Mouse (Mus musculus): ENCODE measurements around the gene Syp. TPM values are rescaled to one million over a fixed set of nuclear protein-coding genes. Genes with fewer than 3 reads are reported as not detected.

Syp gene
- polyA plus RNA-seq, 1 experiment, result 13.6 TPM

GRCm38 (mm10) chrX:7662936-7663335 lies 24.7 kb downstream of the Syp start:
- DNase-seq (ENCODE audit: low read depth), result no peak

GRCm38 (mm10) chrX:7664791-7665190 lies 26.5 kb downstream of the Syp start:
- no peak for DNase-seq (ENCODE audit: low read depth)

- DNase-seq (ENCODE audit: low read depth), result no peak
Observed at GRCm38 (mm10) chrX:7665739-7666502, 27.6 kb downstream of the Syp start.

- DNase-seq (ENCODE audit: low read depth), result no peak
Observed at GRCm38 (mm10) chrX:7670390-7670881, 32.2 kb downstream of the Syp start.

GRCm38 (mm10) chrX:7670921-7671623 lies 32.8 kb downstream of the Syp start, which contains the start of gene Plp2:
Gene Plp2, minus strand, starts transcription at chrX:7671390.
- no peak for DNase-seq (ENCODE audit: low read depth)

- no peak for DNase-seq (ENCODE audit: low read depth)
Observed at GRCm38 (mm10) chrX:7672739-7673138, 34.5 kb downstream of the Syp start.

- DNase-seq (ENCODE audit: low read depth), result no peak
Observed at GRCm38 (mm10) chrX:7673578-7674281, 35.5 kb downstream of the Syp start.

- no peak for DNase-seq (ENCODE audit: low read depth)
Observed at GRCm38 (mm10) chrX:7674284-7675000, 36.2 kb downstream of the Syp start.

- no peak for DNase-seq (ENCODE audit: low read depth)
Observed at GRCm38 (mm10) chrX:7675001-7675380, 36.7 kb downstream of the Syp start.

- DNase-seq (ENCODE audit: low read depth), result no peak
Observed at GRCm38 (mm10) chrX:7678986-7679385, 40.7 kb downstream of the Syp start.

- DNase-seq (ENCODE audit: low read depth), result no peak
Observed at GRCm38 (mm10) chrX:7679405-7680056, 41.3 kb downstream of the Syp start.

- no peak for DNase-seq (ENCODE audit: low read depth)
Observed at GRCm38 (mm10) chrX:7680057-7680412, 41.8 kb downstream of the Syp start.

GRCm38 (mm10) chrX:7680864-7681263 lies 42.6 kb downstream of the Syp start, which contains the start of gene Magix:
Gene Magix, minus strand, starts transcription at chrX:7681251.
- DNase-seq (ENCODE audit: low read depth), result no peak

GRCm38 (mm10) chrX:7688321-7688720 lies 50.0 kb downstream of the Syp start:
- DNase-seq (ENCODE audit: low read depth), result no peak

- no peak for DNase-seq (ENCODE audit: low read depth)
Observed at GRCm38 (mm10) chrX:7690486-7690885, 52.2 kb downstream of the Syp start.

- DNase-seq (ENCODE audit: low read depth), result no peak
Observed at GRCm38 (mm10) chrX:7692862-7693261, 54.6 kb downstream of the Syp start.

GRCm38 (mm10) chrX:7696520-7696919 lies 58.2 kb downstream of the Syp start:
- no peak for DNase-seq (ENCODE audit: low read depth)

GRCm38 (mm10) chrX:7696954-7697381 lies 58.7 kb downstream of the Syp start, which contains the start of gene Gpkow:
Gene Gpkow, plus strand, starts transcription at chrX:7697131.
- DNase-seq (ENCODE audit: low read depth), result no peak
